Mouse (Mus musculus): ENCODE measurements around the gene Opn1mw.
"Not testable (repeated sequence)": the region's sequence is repeated elsewhere in the genome, so short reads cannot be mapped to it uniquely, and the experiment has no call there.

The Opn1mw gene

DNA sequence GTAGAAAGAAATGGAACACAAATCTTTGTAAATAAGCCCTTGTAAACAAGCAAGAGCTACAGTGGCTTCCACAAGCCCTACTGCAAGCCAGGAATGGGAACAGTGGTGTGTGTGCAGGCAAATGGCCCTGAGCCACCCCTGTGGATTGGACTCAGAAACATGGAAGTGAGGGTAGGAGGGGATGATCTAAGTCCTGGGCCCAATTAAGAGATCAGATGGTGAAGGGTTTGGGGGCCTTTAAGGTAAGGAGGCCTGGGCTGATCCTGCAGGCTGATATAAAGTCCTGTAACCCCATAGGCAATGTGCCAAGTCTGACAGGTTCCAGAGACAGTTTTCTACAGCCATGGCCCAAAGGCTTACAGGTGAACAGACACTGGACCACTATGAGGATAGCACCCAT lies at the start of gene Opn1mw:
Gene Opn1mw (plus strand): TSS at position 301 of the 400 bp plus-strand sequence.
- no peak for DNase-seq (ENCODE audit: low spot score in 2 of 2)

DNA sequence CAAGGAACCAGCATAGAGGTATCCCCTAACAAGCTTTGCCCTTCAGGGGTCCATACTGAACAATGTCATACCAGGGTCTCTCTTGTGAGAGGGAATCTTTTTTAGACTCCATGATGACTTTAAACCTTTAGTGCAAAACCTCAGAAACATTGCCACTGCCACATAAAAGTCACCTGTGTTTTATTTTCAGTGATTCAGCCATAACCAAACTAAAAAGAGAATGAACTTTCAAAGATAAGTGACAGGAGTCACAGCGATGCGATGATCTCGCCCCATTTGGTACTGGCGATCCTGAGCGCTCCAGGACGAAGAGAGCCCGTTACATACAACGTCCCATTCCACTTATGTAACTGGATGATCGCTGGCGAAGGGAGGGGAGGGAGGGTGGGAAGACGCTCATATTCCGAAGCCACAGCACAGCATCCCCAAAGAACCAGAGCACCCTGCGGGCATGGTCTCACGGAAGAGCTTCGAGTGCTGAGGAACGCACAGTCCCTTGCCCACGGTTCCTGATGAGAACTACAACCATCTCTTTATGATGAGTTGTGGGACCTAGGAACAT lies 42.9 kb upstream of the Opn1mw start:
- no peak for DNase-seq (ENCODE audit: low spot score in 2 of 2)

DNA sequence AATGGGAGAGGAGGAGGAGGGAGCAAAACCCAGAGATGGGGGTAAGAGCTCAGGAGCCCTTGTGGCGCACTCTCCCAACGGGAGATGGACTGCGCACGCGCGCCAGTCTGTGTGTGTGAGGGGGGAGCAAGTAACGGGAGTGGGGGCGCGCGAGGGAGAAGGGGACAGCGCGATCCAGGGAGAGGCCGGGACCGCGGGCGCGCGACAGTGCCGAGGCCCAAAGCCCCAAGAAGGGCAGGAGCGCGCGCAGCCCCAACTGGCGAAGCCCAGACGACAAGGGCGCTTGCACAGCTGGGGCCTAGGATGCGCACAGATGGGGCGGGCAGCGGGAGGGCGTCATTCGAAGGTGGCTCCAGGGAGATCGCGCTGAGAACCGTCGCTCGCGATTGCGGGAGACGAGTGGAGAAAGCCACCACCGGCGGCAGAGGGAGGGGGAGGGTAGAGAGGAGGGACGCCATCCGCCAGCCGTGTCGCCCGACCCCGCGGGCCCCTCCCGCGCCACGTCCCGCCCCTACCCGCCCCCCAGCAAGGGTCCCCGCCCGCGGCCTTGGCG lies 42.2 kb upstream of the Opn1mw start:
- peak; percentile 65 to 68 for DNase-seq (ENCODE audit: low spot score in 2 of 2)

DNA sequence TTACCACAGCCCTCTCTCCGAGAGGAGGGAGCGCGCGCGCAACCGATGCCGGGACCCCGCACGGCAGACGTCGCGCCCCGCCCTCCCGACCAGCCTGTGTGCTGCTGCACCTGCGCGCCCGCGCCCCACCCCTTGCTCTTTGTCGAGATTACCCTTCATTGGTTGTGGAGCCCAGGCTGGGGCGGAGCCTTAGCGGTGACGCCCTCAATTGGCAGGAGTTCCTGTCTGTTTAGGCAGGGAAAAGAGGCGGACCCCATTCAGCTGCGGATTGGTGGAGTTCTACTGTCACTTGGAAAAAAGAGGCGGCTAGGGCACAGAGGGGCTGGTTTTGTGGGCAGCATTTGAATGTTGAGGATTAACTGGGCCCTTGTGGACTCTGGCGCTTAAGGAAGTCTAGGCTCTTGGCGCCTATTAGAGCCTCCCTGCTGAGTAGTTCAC lies 41.6 kb upstream of the Opn1mw start:
- peak; percentile 93 to 96 for DNase-seq (ENCODE audit: low spot score in 2 of 2)

DNA sequence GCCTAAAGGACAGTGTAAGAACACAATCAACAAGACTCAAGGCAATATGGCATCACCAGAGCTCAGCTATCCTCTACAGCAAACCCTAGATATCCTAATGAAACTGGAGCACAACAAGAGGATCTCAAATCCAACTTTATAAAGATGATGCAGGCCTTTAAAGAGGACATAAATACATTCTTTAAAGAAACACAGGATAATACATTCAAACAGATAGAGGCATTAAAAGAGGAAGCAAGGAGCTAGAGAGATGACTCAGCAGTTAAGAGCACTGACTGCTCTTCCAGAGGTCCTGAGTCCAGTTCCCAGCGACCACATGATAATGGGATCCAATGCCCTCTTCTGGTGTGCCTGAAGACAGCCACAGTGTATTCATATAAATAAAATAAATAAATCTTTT lies 32.1 kb upstream of the Opn1mw start:
- DNase-seq (ENCODE audit: low spot score in 2 of 2), result no peak

DNA sequence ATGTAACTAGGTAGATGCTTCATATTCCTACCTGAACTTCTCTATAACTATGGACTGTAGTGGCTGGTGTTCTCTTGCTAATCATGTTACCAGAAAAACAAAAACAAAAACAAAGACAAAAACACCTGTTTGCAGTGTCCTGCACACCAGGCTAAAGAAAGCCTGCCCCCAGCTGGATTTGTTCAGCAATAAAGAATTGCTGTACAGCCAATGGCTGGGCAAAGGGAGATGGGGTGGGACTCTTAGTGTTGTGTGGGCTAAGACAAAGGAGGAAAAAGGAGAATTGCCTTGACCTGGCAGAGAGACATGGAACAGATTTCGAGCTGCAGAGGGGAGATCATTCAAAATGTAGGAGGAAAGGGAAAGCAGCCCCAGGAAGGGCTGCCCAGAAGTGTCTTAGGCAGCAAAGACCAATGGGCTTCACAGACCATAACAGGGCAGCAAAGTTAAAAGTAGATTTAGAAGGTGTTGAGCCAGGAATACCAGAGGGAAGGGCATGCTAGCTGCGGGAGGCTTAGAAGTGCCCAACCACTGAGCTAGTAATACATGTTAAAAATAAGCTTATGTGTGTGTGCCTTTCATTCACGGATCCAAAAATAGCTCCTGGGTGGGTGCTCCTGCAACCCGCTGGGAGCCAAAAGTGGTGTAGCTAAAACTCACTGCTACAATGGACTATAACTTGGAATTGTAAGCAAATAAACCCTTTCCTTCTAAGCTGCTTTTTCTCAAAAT lies 23.6 kb upstream of the Opn1mw start:
- no peak for DNase-seq (ENCODE audit: low spot score in 2 of 2)

DNA sequence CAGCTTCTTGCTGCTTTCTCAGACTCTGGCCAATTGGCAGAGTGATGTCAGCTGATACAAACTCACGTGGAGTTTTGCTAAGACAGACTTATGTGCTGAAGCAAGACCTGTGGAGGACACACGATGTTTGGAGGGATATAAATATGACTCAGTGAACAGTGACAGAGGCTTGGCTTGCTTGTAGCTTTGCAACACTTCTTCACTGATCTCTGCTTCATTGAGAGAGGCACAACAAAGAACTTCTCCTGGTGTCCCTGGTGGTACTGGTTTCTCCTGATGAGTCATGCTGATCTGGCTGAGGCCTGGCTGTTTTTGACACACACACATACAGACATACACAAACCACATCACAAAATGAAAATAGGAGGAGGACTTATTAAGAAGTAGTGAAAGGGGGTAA lies 21.3 kb upstream of the Opn1mw start:
- DNase-seq (ENCODE audit: low spot score in 2 of 2), result no peak

DNA sequence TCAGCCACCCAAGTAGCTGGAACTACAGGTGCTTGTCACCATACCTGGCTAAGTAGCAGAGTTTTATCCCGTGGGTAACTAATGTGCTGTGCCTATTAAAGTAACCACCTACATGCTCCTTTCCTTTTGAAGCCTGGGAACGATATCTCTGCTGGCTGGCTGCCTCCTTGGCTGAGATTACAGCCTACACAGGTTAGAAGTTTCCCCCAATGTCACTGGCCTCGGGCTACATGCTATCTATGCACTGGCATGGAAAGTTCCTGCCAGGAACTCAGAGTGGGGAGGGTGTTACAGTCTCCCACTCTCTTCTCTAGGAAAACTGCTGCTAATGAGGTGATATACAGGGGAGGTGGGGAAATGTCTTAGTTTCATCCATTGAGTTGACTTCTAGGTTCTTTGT lies 18.5 kb upstream of the Opn1mw start:
- DNase-seq (ENCODE audit: low spot score in 2 of 2), result no peak

DNA sequence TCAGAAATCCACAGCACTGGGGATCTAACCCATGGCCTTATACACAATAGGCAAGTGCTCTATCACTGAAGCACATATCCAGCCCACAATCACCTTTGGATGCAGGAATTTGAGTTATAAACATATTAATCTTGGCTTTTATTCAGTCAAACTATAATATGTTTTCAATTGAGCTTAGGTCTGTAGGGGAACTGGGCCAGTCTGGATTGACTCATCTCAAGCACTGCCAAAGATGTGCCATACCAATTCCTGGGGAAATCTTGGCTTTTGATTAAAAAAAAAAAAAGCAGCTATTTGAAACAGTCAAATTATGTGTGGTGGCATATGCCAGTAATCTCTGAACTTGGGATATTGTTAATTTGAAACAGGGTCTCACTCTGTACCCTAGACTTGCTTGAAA lies 13.2 kb upstream of the Opn1mw start:
- no peak for DNase-seq (ENCODE audit: low spot score in 2 of 2)

DNA sequence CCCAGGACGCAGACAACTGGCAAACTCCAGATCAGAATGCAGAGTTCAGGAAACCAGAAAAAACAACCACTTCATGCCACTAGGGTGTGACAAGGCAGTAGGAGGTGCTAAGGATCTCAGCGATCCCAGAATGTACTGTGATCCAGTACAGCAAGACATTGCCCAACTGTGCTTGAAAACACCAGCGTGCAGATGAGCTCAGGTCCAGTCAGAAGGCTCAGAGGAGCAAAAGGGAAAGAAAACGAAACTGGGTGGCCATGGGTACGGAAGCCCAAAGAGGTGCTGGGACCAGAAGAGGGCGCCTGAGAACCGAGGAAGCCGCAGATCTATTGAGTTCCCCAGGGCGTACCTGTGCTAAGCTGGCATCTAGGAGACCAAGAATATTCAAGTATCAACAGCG lies 11.8 kb upstream of the Opn1mw start:
- peak; percentile 31 to 67 for DNase-seq (ENCODE audit: low spot score in 2 of 2)

DNA sequence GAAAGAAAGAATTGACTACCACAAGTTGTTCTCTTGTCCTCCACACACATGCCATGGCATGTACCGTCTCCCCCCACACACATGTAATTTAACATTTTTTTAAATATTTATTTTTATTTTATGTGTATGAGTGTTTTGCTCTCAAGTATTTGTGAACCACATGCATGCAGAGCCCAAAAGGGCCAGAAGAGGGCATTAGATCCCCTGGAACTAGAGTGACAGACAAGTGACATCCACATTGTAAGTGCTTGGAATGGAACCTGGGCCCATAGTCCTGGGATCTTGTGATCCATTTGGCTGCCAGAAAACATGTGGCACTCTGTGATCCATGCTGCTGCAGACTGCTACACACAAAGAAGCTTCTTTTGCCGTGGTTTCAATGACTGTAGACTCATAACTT lies 2.3 kb upstream of the Opn1mw start:
- peak; percentile 11 to 40 for DNase-seq (ENCODE audit: low spot score in 2 of 2)

DNA sequence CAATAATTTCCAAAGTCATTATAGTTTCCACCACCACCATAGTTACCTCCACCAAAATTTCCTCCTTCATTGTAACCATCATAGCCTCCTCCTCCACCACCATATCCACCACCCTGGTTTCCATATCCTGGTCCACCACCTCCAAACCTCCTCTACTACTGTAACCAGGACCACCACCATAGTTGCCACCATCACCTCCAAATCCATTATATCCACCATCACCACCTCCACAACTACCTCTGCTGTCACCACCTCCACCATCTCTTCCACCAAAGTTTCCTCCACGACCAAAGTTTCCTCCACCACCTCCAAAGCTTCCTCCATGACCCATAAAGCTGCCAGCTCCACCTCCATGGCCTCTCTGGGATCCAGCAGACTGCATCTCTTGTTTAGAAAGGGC lies 8.0 kb downstream of the Opn1mw start, which contains the start of gene Mecp2:
Gene Mecp2 (minus strand): TSS at position 101 of the 400 bp plus-strand sequence.
- DNase-seq (ENCODE audit: low spot score in 2 of 2), result not testable (repeated sequence)

DNA sequence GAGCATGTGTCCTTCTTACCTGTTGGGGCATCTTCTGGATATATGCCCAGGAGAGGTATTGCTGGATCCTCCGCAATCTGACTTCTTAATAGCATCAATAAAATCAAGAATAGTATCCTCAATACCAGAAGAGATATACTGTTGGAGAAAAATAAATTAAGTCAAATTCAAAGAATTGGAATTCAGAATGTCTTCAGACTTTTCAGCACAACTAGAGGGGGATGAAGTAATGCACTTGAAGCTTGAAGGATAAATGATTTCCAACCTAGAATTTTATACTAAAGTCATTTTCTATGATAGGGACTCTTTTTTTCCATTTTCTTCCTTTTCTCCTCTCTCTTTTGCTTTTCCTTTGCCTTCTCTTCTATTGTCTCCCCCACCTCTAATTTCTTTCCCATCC lies 40.5 kb downstream of the Opn1mw start, which contains the start of gene Tex28:
Gene Tex28 (minus strand): TSS at position 101 of the 400 bp plus-strand sequence.
- no peak for DNase-seq (ENCODE audit: low spot score in 2 of 2)

DNA sequence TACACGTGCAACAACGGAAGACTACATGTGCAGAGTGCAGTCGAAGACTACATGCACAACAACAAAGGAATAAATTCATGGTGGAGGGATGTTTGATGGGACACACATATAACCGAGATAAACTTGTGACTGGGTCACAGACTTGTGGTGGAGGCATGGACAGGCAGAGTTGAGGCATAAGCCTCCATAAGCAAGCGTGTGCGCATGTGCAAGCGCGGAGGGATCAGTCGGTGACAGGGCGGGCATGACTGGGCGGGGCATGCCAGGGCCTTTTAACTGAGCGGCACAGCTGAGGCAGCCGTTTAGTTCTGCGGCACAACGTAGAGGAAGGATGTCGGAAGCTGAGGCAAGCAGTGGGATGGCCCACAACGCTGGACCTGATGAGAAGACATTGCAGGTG lies 49.7 kb downstream of the Opn1mw start, which contains the start of gene Tktl1:
Gene Tktl1 (plus strand): TSS at position 301 of the 400 bp plus-strand sequence.
- no peak for DNase-seq (ENCODE audit: low spot score in 2 of 2)

Measured in thymus, postnatal 10 days (tissue).